Mouse (Mus musculus) CH12.LX (cell line): ENCODE data around the gene Ecsit.

ENCODE experiments used
- BHLHE40 ChIP-seq: IDR thresholded peaks from 2 replicates; pipeline ENCODE4 v1.6.1; 2011; ENCODE audit warnings: mild to moderate bottlenecking, low read depth, low read length, improper control_type of control experiment
- CTCF ChIP-seq, 2 experiments: IDR thresholded peaks in 1 of 2; conservative IDR thresholded peaks in 1 of 2; 2 replicates each; pipeline ENCODE4 v1.5.1; 2011 to 2012; ENCODE audit warnings: low read depth in 2 of 2, low read length in 2 of 2, improper control_type of control experiment in 1 of 2, inconsistent platforms in 1 of 2, mild to moderate bottlenecking in 1 of 2, moderate library complexity in 1 of 2
- E2F4 ChIP-seq: IDR thresholded peaks from 2 replicates; pipeline ENCODE4 v1.6.1; 2011; ENCODE audit warnings: low read depth, low read length, improper control_type of control experiment; ENCODE audit not compliant: insufficient replicate concordance
- EP300 ChIP-seq: IDR thresholded peaks from 2 replicates; pipeline ENCODE4 v1.6.1; 2011; ENCODE audit warnings: low read length, improper control_type of control experiment
- JUN ChIP-seq: IDR thresholded peaks from 2 replicates; pipeline ENCODE4 v1.6.1; 2011; ENCODE audit warnings: low read depth, mild to moderate bottlenecking, low read length, improper control_type of control experiment, moderate library complexity; ENCODE audit not compliant: insufficient read depth
- MAX ChIP-seq: IDR thresholded peaks from 2 replicates; pipeline ENCODE4 v1.6.1; 2011; ENCODE audit warnings: low read length, improper control_type of control experiment
- NELFE ChIP-seq: IDR thresholded peaks from 2 replicates; pipeline ENCODE4 v1.6.1; 2011; ENCODE audit warnings: low read depth, low read length, improper control_type of control experiment
- POLR2A ChIP-seq: IDR thresholded peaks from 2 replicates; pipeline ENCODE4 v1.6.1; 2011; ENCODE audit warnings: low read depth, mild to moderate bottlenecking, improper control_type of control experiment, low read length
- RAD21 ChIP-seq: IDR thresholded peaks from 2 replicates; pipeline ENCODE4 v1.6.1; 2011; ENCODE audit warnings: low read depth, mild to moderate bottlenecking, low read length, improper control_type of control experiment, moderate library complexity
- TCF12 ChIP-seq: IDR thresholded peaks from 2 replicates; pipeline ENCODE4 v1.6.1; 2014; ENCODE audit warnings: low read depth, mild to moderate bottlenecking, inconsistent platforms, low read length, improper control_type of control experiment
- USF2 ChIP-seq: conservative IDR thresholded peaks from 2 replicates; pipeline ENCODE4 v1.6.1; 2011; ENCODE audit warnings: low read depth, low read length, improper control_type of control experiment
- ZC3H11A ChIP-seq: IDR thresholded peaks from 2 replicates; pipeline ENCODE4 v1.6.1; 2012; ENCODE audit warnings: low read depth, mild to moderate bottlenecking, inconsistent platforms, low read length, improper control_type of control experiment

DNA sequence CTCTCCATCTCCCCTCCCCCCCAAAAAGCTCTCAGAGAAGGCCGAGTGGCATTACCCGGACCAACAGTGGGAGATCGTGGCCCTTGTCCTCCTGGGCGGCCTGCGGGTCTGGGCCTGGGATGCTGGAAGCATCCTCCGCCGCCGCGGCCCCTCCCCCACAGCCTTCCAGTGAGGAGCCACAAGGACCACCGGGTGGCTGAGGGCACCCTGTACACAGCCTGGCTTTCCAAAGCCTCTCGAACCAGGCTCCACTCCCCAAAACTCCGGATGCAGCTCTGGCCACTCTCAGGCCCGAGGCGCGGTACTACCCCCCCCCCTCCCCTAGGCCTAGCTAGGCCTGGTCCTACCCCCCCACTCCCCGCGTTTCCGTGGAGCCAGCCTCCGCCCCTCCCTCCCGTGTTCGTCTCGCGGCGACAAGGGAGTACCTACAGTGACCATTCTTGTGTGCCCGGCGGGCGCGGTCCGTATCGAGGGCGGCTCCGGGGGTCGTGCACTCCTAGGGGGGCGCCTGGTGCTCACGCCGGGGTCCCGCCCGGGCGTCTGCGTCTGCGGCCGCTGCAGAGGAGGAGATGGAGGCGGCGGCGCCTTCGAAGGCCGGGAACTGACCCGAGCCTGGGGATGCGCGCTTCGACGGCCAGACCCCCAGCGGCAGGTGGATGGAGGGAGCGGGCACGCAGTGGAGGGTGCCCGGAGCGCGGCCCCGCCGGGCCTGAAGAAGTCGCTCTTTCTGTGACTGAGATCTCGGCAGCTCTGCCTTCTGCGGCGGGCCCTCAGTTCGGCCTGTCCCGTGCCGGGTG lies 33.9 kb downstream of the Ecsit start:
- TF ChIP-seq RAD21 (no peak), EP300 (no peak), POLR2A (no peak), TCF12 (no peak), CTCF (conservative IDR thresholded peaks at IDR 0.05 in 1 of 2, IDR thresholded peaks at IDR 0.05 in 1 of 2; ENCODE audit: low read depth in 2 of 2, low read length in 2 of 2) (no peak), BHLHE40 (no peak), E2F4 (no peak), ZC3H11A (no peak), USF2 (no peak), MAX (no peak), JUN (no peak), NELFE (no peak)
